Mouse (Mus musculus): ENCODE measurements around the gene Wdr41. TPM values are rescaled to one million over a fixed set of nuclear protein-coding genes. Genes with fewer than 3 reads are reported as not detected.

Gene Wdr41
- polyA plus RNA-seq, 1 experiment from 2014 or later: 18.9 TPM

DNA sequence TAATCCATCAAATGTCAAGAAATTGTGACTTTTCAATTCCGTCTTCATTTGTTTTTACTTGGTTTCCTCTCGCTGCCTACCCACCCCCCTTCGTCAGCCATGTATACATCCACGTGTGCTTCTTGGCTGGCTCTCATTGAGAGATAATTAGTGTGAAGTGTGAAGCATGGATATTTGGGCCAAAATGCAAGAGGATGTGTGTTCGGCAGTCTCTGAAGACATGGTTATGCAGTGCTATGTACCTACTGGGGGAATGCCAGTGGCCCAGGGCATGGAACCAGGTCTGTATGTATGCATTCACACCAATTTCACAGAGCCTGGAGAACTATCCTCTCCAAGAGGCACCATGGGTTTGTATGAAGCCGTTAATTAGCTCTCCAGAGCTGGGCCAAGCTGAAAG lies 54.7 kb downstream of the Wdr41 start:
- Histone ChIP-seq H3K4me2 (ENCODE audit: low read depth, low read length) (no peak overlapping the region), H3K36me3 (ENCODE audit: control insufficient read depth, insufficient read depth, low read length) (peaks cover 7% of the 10 kb centered on the region; the same call in 1 of the 2 replicates), H3K9ac (ENCODE audit: low read length) (no peak overlapping the region), H3K4me1 (replicated peaks; ENCODE audit: control insufficient read depth, insufficient read depth, low read length) (no peaks in the 10 kb centered on the region), H3K27me3 (ENCODE audit: control insufficient read depth, insufficient read depth, low read depth, low read length) (no peaks in the 10 kb centered on the region), H3K9me3 (ENCODE audit: control insufficient read depth, low read length) (no peaks in the 10 kb centered on the region), H3K4me3 (ENCODE audit: low read length) (no peak overlapping the region), H3K27ac (ENCODE audit: low read length) (no peak overlapping the region)
- WGBS: 82% methylated on average over 6 of the region's 6 CpGs
- ATAC-seq (ENCODE audit: low read depth): no peak

DNA sequence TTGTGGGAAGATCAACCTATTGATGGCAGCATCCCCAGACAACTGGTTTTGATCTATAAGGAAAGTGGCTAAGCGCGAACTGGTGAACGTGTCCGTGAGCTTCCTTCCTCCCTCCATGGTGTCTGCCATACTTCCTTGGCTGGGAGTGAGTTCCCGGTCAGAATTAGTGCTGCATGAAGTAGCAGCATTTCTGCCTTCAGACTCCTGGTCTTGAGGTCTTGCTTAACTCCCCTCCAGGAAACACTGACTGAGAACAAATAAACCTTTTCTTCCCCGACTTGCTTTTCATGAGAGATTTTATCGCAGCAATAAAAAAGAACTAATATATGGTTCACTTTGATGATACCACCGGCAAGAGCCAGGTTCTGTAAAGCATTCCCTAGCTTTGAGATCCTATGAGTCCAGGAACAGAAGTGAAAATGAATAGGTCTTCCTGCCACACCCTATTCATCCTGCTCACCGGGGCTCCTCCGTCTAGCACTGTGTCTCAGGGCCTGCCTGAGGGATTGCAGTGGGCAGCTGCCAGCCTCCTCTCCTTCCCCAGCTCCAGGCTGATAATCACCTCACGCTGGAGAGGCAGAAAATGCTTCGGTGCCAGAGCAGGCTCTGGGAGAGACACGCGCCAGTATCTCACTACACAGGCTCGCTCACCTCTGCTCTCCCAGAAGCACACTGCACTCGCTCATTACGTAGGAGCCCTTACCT lies 56.1 kb downstream of the Wdr41 start:
- no peak overlapping the region for H3K4me2 ChIP-seq (ENCODE audit: low read depth, low read length)
- no peaks in the 10 kb centered on the region for H3K4me1 ChIP-seq (replicated peaks; ENCODE audit: control insufficient read depth, insufficient read depth, low read length)
- no peaks in the 10 kb centered on the region for H3K9me3 ChIP-seq (ENCODE audit: control insufficient read depth, low read length)
- no peak for ATAC-seq (ENCODE audit: low read depth)
- H3K27me3 ChIP-seq (ENCODE audit: control insufficient read depth, insufficient read depth, low read depth, low read length): no peaks in the 10 kb centered on the region
- no peak overlapping the region for H3K27ac ChIP-seq (ENCODE audit: low read length)
- WGBS: 67% methylated on average over 17 of the region's 17 CpGs
- H3K4me3 ChIP-seq (ENCODE audit: low read length): no peak overlapping the region
- no peak overlapping the region for H3K9ac ChIP-seq (ENCODE audit: low read length)
- peaks cover 7% of the 10 kb centered on the region; the same call in 1 of the 2 replicates for H3K36me3 ChIP-seq (ENCODE audit: control insufficient read depth, insufficient read depth, low read length)

DNA sequence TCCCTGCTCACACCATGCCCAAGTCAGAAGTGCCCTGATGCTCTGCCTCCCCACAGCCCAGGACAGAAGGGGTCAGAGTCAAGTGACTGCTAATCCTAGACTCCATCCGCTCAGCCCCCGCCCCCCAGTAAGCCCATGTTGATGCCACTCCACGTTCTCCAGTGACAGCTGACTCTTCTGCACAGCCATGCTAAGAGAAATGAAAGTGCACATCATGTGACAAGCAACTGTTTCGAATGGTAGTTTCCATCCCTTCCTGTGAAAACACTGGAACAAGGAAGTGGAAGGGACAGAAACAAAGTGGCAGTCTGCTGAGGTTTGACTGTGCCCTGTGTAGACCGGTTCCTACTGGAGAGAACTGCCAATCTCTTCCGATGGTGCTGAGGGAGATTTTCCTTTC lies 56.8 kb downstream of the Wdr41 start:
- Histone ChIP-seq H3K4me1 (replicated peaks; ENCODE audit: control insufficient read depth, insufficient read depth, low read length) (no peaks in the 10 kb centered on the region), H3K27me3 (ENCODE audit: control insufficient read depth, insufficient read depth, low read depth, low read length) (no peaks in the 10 kb centered on the region), H3K9ac (ENCODE audit: low read length) (no peak overlapping the region), H3K27ac (ENCODE audit: low read length) (no peak overlapping the region), H3K4me2 (ENCODE audit: low read depth, low read length) (no peak overlapping the region), H3K9me3 (ENCODE audit: control insufficient read depth, low read length) (no peaks in the 10 kb centered on the region), H3K36me3 (ENCODE audit: control insufficient read depth, insufficient read depth, low read length) (peaks cover 4% of the 10 kb centered on the region; the same call in 1 of the 2 replicates), H3K4me3 (ENCODE audit: low read length) (no peak overlapping the region)
- WGBS: 66% methylated on average over 6 of the region's 6 CpGs
- no peak for ATAC-seq (ENCODE audit: low read depth)

DNA sequence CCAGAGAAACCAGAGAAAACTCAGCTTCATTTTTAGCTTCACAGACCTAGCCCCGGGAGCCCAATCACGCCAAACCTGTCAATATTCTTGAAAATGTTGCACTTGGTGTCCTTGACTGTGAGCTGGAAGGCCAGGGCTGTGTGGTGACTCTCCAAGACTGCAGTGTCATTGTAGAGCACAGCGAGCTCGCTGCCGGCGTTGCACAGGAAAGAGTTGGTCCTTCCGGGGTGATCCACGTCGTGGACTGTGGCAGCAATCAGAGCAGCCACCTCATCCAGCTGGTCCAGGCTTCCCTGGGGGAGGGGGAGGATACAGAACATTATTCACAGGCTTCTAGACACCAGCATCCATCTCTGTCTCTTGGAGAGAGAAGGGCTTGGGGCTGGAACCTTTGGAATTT lies 58.0 kb downstream of the Wdr41 start:
- WGBS: 60% methylated on average over 9 of the region's 9 CpGs
- no peak overlapping the region for H3K4me3 ChIP-seq (ENCODE audit: low read length)
- no peak overlapping the region for H3K9ac ChIP-seq (ENCODE audit: low read length)
- no peaks in the 10 kb centered on the region for H3K9me3 ChIP-seq (ENCODE audit: control insufficient read depth, low read length)
- H3K4me1 ChIP-seq (replicated peaks; ENCODE audit: control insufficient read depth, insufficient read depth, low read length): no peaks in the 10 kb centered on the region
- H3K27me3 ChIP-seq (ENCODE audit: control insufficient read depth, insufficient read depth, low read depth, low read length): no peaks in the 10 kb centered on the region
- no peak overlapping the region for H3K27ac ChIP-seq (ENCODE audit: low read length)
- no peak overlapping the region for H3K4me2 ChIP-seq (ENCODE audit: low read depth, low read length)
- H3K36me3 ChIP-seq (ENCODE audit: control insufficient read depth, insufficient read depth, low read length): no peaks in the 10 kb centered on the region
- no peak for ATAC-seq (ENCODE audit: low read depth)

DNA sequence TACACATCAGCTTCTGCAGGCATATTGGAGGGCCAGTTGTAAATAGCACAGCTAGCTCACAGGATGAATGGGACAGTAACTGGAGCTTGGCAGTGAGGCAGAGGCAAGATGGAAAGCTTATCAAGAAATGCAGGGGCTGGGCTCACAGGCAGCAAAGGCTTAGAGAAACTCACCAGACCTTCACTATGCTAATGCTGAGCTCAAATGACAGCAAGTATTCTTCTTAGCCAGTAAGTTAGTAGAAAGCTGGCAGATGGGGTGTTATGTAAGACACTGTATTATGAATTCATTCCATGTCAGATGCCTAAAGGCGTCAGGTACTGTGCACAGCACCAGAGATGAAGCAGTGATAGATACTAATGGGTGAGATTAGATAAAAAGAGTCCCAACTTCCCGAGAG lies 58.6 kb downstream of the Wdr41 start:
- WGBS: 61% methylated on average over 2 of the region's 2 CpGs
- Histone ChIP-seq H3K4me3 (ENCODE audit: low read length) (no peak overlapping the region), H3K27me3 (ENCODE audit: control insufficient read depth, insufficient read depth, low read depth, low read length) (no peaks in the 10 kb centered on the region), H3K9me3 (ENCODE audit: control insufficient read depth, low read length) (no peaks in the 10 kb centered on the region), H3K4me1 (replicated peaks; ENCODE audit: control insufficient read depth, insufficient read depth, low read length) (no peaks in the 10 kb centered on the region), H3K9ac (ENCODE audit: low read length) (no peak overlapping the region), H3K27ac (ENCODE audit: low read length) (no peak overlapping the region), H3K4me2 (ENCODE audit: low read depth, low read length) (no peak overlapping the region), H3K36me3 (ENCODE audit: control insufficient read depth, insufficient read depth, low read length) (no peaks in the 10 kb centered on the region)
- ATAC-seq (ENCODE audit: low read depth): no peak

DNA sequence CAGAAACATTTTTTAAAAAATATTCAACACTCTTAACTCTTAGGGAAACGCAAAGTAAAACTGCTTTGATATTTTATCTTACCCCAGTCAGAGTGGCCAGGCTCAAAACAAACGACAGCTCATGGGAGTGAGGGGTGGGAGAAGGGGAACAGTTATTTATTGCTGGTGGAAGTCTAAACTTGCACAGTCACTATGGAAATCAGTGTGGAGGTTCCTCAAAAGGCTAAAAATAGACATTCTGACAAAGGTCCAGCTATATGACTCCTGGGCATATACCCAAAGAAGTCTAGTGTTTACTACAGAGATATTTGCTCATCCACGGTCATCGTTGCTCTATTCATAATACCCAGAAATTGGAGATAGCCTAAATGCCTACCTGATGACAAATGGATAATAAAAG lies 62.1 kb downstream of the Wdr41 start:
- no peaks in the 10 kb centered on the region for H3K27me3 ChIP-seq (ENCODE audit: control insufficient read depth, insufficient read depth, low read depth, low read length)
- WGBS: 48% methylated on average over 4 of the region's 4 CpGs
- H3K9me3 ChIP-seq (ENCODE audit: control insufficient read depth, low read length): no peaks in the 10 kb centered on the region
- H3K4me3 ChIP-seq (ENCODE audit: low read length): no peak overlapping the region
- no peak overlapping the region for H3K4me2 ChIP-seq (ENCODE audit: low read depth, low read length)
- no peaks in the 10 kb centered on the region for H3K36me3 ChIP-seq (ENCODE audit: control insufficient read depth, insufficient read depth, low read length)
- no peak for ATAC-seq (ENCODE audit: low read depth)
- H3K9ac ChIP-seq (ENCODE audit: low read length): no peak overlapping the region
- no peak overlapping the region for H3K27ac ChIP-seq (ENCODE audit: low read length)
- H3K4me1 ChIP-seq (replicated peaks; ENCODE audit: control insufficient read depth, insufficient read depth, low read length): no peaks in the 10 kb centered on the region

DNA sequence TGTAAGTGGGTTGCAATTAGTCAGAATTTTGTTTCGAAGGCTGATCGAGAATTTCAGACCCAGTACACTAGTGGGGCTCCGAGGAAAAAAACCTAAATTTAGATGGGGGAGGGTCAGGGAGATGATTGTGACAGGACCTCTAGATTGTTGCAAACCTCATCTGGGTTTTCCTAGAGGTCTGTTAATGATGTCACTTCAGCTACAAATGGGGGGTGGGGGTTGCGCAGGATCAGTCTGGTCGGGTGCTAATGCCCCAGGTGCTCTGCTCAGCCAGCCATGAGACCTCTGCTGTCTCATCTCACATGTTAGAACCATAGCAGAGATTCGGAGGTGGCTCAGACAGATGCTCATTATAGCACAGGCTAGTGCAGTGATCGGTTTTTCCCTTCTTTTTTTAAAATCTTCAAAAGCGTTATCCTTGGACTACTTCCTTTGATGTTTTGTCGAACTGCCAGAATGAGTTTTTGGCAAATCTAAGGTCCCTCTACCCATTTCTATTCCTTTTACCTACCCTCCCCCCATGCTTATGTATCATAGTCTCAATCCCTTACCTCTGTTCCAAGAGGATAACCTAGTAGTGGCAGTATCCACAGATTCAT lies 64.1 kb downstream of the Wdr41 start:
- Histone ChIP-seq H3K4me2 (ENCODE audit: low read depth, low read length) (no peak overlapping the region), H3K9ac (ENCODE audit: low read length) (no peak overlapping the region), H3K36me3 (ENCODE audit: control insufficient read depth, insufficient read depth, low read length) (no peaks in the 10 kb centered on the region), H3K27me3 (ENCODE audit: control insufficient read depth, insufficient read depth, low read depth, low read length) (no peaks in the 10 kb centered on the region), H3K27ac (ENCODE audit: low read length) (no peak overlapping the region), H3K4me1 (replicated peaks; ENCODE audit: control insufficient read depth, insufficient read depth, low read length) (no peaks in the 10 kb centered on the region), H3K4me3 (ENCODE audit: low read length) (no peak overlapping the region), H3K9me3 (ENCODE audit: control insufficient read depth, low read length) (no peaks in the 10 kb centered on the region)
- 75% methylated on average over 9 of the region's 9 CpGs for WGBS
- no peak for ATAC-seq (ENCODE audit: low read depth)

DNA sequence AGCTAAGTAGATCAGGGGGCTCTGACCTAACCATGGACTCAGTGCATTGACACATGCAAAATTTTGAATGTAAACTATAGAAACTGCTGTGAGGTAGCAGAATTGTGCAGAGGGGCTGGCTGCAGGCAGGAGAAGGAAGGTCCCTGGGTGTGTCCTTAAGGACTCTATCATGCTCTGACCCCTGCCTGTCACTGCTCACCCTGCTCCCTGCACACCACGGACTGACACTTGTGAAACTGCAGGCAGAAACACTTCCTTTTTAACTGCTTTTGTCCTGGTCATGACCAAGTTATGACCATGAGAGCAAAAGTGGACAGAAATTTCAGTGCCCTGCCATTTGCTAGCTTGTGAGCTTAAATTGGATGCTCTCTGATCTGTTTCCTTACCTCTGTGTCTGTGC lies 68.0 kb downstream of the Wdr41 start:
- Histone ChIP-seq H3K4me2 (ENCODE audit: low read depth, low read length) (no peak overlapping the region), H3K9ac (ENCODE audit: low read length) (no peak overlapping the region), H3K9me3 (ENCODE audit: control insufficient read depth, low read length) (no peaks in the 10 kb centered on the region), H3K4me3 (ENCODE audit: low read length) (no peak overlapping the region), H3K27ac (ENCODE audit: low read length) (no peak overlapping the region), H3K4me1 (replicated peaks; ENCODE audit: control insufficient read depth, insufficient read depth, low read length) (no peaks in the 10 kb centered on the region), H3K27me3 (ENCODE audit: control insufficient read depth, insufficient read depth, low read depth, low read length) (no peaks in the 10 kb centered on the region), H3K36me3 (ENCODE audit: control insufficient read depth, insufficient read depth, low read length) (no peaks in the 10 kb centered on the region)
- no peak for ATAC-seq (ENCODE audit: low read depth)
- WGBS: 4% methylated on average over 1 of the region's 1 CpGs

DNA sequence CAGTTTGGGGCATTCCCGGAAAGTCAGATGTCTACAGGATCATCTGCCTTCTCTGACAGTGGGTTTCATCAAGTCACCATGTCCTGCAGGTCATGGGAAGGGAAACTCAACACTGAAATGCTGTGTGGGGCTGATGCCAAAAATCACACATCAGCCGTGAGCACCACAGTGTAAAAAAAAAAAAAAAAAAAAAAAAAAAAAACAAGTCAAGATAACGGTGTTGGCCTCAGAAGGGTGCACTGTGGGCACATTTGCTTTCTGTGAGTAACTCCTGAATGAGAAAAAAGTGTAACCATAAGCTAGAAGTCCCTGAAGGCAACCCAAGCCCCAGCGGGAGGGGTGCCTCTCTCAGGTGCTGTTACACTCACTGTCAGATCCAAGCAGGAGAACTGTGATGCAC lies 74.3 kb downstream of the Wdr41 start:
- Histone ChIP-seq H3K9me3 (ENCODE audit: control insufficient read depth, low read length) (no peaks in the 10 kb centered on the region), H3K27ac (ENCODE audit: low read length) (no peak overlapping the region), H3K4me1 (replicated peaks; ENCODE audit: control insufficient read depth, insufficient read depth, low read length) (no peaks in the 10 kb centered on the region), H3K4me3 (ENCODE audit: low read length) (no peak overlapping the region), H3K9ac (ENCODE audit: low read length) (no peak overlapping the region), H3K27me3 (ENCODE audit: control insufficient read depth, insufficient read depth, low read depth, low read length) (no peaks in the 10 kb centered on the region), H3K36me3 (ENCODE audit: control insufficient read depth, insufficient read depth, low read length) (no peaks in the 10 kb centered on the region), H3K4me2 (ENCODE audit: low read depth, low read length) (no peak overlapping the region)
- no peak for ATAC-seq (ENCODE audit: low read depth)
- 66% methylated on average over 4 of the region's 4 CpGs for WGBS

All from lung, embryonic 16.5 days (tissue).